Mouse (Mus musculus) telencephalon, adult 2 months (tissue): ENCODE results near the gene Rapsn.
A peak's percentile ranks its signal among the peaks of the same experiment; 100 is the strongest.

Experiments
- DNase-seq: peaks from one replicate; pipeline ENCODE4 v3.0.0-alpha.2; 2011; ENCODE audit warnings: low read depth, low spot score

Rapsn gene

GRCm38 (mm10) chr2:91053181-91053933 lies 17.9 kb downstream of the Rapsn start:
- DNase-seq, result no peak

GRCm38 (mm10) chr2:91053934-91054382 lies 18.5 kb downstream of the Rapsn start, which contains the start of gene Psmc3:
Psmc3 (plus strand) TSS chr2:91054009.
- peak; percentile 90 for DNase-seq

- DNase-seq, result no peak
These were observed 23.0 kb downstream of the Rapsn start for GRCm38 (mm10) chr2:91058435-91058834.

- no peak for DNase-seq
These were observed 24.0 kb downstream of the Rapsn start for GRCm38 (mm10) chr2:91059376-91059775.

- DNase-seq, result peak; percentile 82
These were observed 25.3 kb downstream of the Rapsn start for GRCm38 (mm10) chr2:91060544-91061355.

GRCm38 (mm10) chr2:91061849-91062481 lies 26.5 kb downstream of the Rapsn start:
- no peak for DNase-seq

GRCm38 (mm10) chr2:91062779-91063606 lies 27.6 kb downstream of the Rapsn start:
- no peak for DNase-seq

- no peak for DNase-seq
These were observed 28.8 kb downstream of the Rapsn start for GRCm38 (mm10) chr2:91064211-91064610.

GRCm38 (mm10) chr2:91065544-91065943 lies 30.1 kb downstream of the Rapsn start:
- DNase-seq, result no peak

- DNase-seq, result no peak
These were observed 31.0 kb downstream of the Rapsn start for GRCm38 (mm10) chr2:91066455-91066854.

- no peak for DNase-seq
These were observed 32.9 kb downstream of the Rapsn start for GRCm38 (mm10) chr2:91068162-91068871.

GRCm38 (mm10) chr2:91068872-91069165 lies 33.4 kb downstream of the Rapsn start:
- no peak for DNase-seq

GRCm38 (mm10) chr2:91069306-91070000 lies 34.0 kb downstream of the Rapsn start:
- DNase-seq, result no peak

GRCm38 (mm10) chr2:91070076-91070800 lies 34.8 kb downstream of the Rapsn start, which contains the start of gene Slc39a13:
Slc39a13 (minus strand) TSS chr2:91070417.
- DNase-seq, result peak; percentile 94

- no peak for DNase-seq
These were observed 35.6 kb downstream of the Rapsn start for GRCm38 (mm10) chr2:91071059-91071458.

- no peak for DNase-seq
These were observed 36.7 kb downstream of the Rapsn start for GRCm38 (mm10) chr2:91072092-91072491.

- DNase-seq, result no peak
These were observed 42.5 kb downstream of the Rapsn start for GRCm38 (mm10) chr2:91077957-91078313.

GRCm38 (mm10) chr2:91078314-91079025 lies 43.0 kb downstream of the Rapsn start:
- DNase-seq, result no peak

- no peak for DNase-seq
These were observed 43.6 kb downstream of the Rapsn start for GRCm38 (mm10) chr2:91079026-91079384.
